Mouse (Mus musculus) layer of hippocampus, adult 9-11 months (tissue): Measurements from ENCODE around the gene Gbx1.

Experiments used
- DNase-seq: peaks from one replicate; pipeline ENCODE4 v3.0.0; 2022

Gbx1 gene

GRCm38 (mm10) chr5:24524522-24524921, 2.5 kb downstream of the Gbx1 start:
- DNase-seq = no peak

GRCm38 (mm10) chr5:24523806-24524205, 3.2 kb downstream of the Gbx1 start:
- DNase-seq = no peak

GRCm38 (mm10) chr5:24521366-24521765, 5.6 kb downstream of the Gbx1 start:
- DNase-seq = no peak

GRCm38 (mm10) chr5:24512271-24512670, 14.7 kb downstream of the Gbx1 start:
- no peak for DNase-seq

- no peak for DNase-seq
Observed at GRCm38 (mm10) chr5:24510635-24511034, 16.4 kb downstream of the Gbx1 start.

GRCm38 (mm10) chr5:24508406-24508805, 18.6 kb downstream of the Gbx1 start:
- no peak for DNase-seq

- DNase-seq = no peak
Observed at GRCm38 (mm10) chr5:24505513-24505912, 21.5 kb downstream of the Gbx1 start.

GRCm38 (mm10) chr5:24502786-24503185, 24.2 kb downstream of the Gbx1 start:
- no peak for DNase-seq

GRCm38 (mm10) chr5:24500851-24501250, 26.2 kb downstream of the Gbx1 start:
- DNase-seq = no peak

- no peak for DNase-seq
Observed at GRCm38 (mm10) chr5:24499113-24499512, 27.9 kb downstream of the Gbx1 start.

GRCm38 (mm10) chr5:24497526-24497925, 29.5 kb downstream of the Gbx1 start:
- no peak for DNase-seq

GRCm38 (mm10) chr5:24496756-24497155, 30.2 kb downstream of the Gbx1 start:
- DNase-seq = no peak

GRCm38 (mm10) chr5:24495019-24495418, 32.0 kb downstream of the Gbx1 start:
- DNase-seq = no peak

- no peak for DNase-seq
Observed at GRCm38 (mm10) chr5:24492546-24493285, 34.3 kb downstream of the Gbx1 start.

GRCm38 (mm10) chr5:24490413-24490920, 36.5 kb downstream of the Gbx1 start:
- DNase-seq = no peak

GRCm38 (mm10) chr5:24486738-24487137, 40.3 kb downstream of the Gbx1 start:
- DNase-seq = no peak

- peak; percentile 78 for DNase-seq
Observed at GRCm38 (mm10) chr5:24486097-24486496, 40.9 kb downstream of the Gbx1 start.

- DNase-seq = no peak
Observed at GRCm38 (mm10) chr5:24484963-24485362, 42.0 kb downstream of the Gbx1 start.

GRCm38 (mm10) chr5:24483326-24483725, 43.7 kb downstream of the Gbx1 start:
- no peak for DNase-seq

- no peak for DNase-seq
Observed at GRCm38 (mm10) chr5:24482247-24483079, 44.5 kb downstream of the Gbx1 start.

- no peak for DNase-seq
Observed at GRCm38 (mm10) chr5:24481647-24482046, 45.4 kb downstream of the Gbx1 start.

- DNase-seq = no peak
Observed at GRCm38 (mm10) chr5:24477909-24478308, 49.1 kb downstream of the Gbx1 start.

- no peak for DNase-seq
Observed at GRCm38 (mm10) chr5:24475476-24476241, 51.3 kb downstream of the Gbx1 start.
